Mouse (Mus musculus) midbrain, postnatal 0 days (tissue): ENCODE measurements around the gene Dap. TPM values are rescaled to one million over a fixed set of nuclear protein-coding genes. Genes with fewer than 3 reads are reported as not detected.

Source experiments
- ATAC-seq: fragments of 200-750 bp; cut with Nextera tagmentation; 2 replicates; pipeline ENCODE4 v1.8.0; 2017; ENCODE audit warnings: moderate number of reproducible peaks, mild to moderate bottlenecking, moderate TSS enrichment, moderate library complexity; ENCODE audit not compliant: low FRiP score
- DNase-seq: peaks from one replicate; pipeline ENCODE4 v3.0.0-alpha.2; 2015; ENCODE audit warnings: low spot score
- H3K27ac ChIP-seq: fragments of 300-500 bp; sonication (generic); 2 replicates; pipeline ENCODE4 v1.5.1; 2014; ENCODE audit warnings: low read depth, mild to moderate bottlenecking, low read length, mixed read lengths
- H3K27me3 ChIP-seq: fragments of 300-500 bp; sonication (generic); 2 replicates; pipeline ENCODE4 v1.6.1; 2014; ENCODE audit warnings: low read length, control low read depth, mixed read lengths; ENCODE audit not compliant: insufficient read depth
- H3K36me3 ChIP-seq: fragments of 300-500 bp; sonication (generic); 2 replicates; pipeline ENCODE4 v1.6.1; 2014; ENCODE audit warnings: low read length, control low read depth, mixed read lengths; ENCODE audit not compliant: insufficient read depth
- H3K4me1 ChIP-seq: fragments of 300-500 bp; sonication (generic); 2 replicates; pipeline ENCODE4 v1.6.1; 2014; ENCODE audit warnings: mild to moderate bottlenecking, control low read depth, antibody characterized with exemption, low read length, mixed read lengths; ENCODE audit not compliant: insufficient read depth
- H3K4me2 ChIP-seq: fragments of 300-500 bp; sonication (generic); 2 replicates; pipeline ENCODE4 v1.6.1; 2014; ENCODE audit warnings: low read depth, mild to moderate bottlenecking, low read length, mixed read lengths; ENCODE audit not compliant: poor library complexity, severe bottlenecking
- H3K4me3 ChIP-seq: fragments of 300-500 bp; sonication (generic); 2 replicates; pipeline ENCODE4 v1.5.1; 2014; ENCODE audit warnings: low read depth, mild to moderate bottlenecking, low read length, moderate library complexity
- H3K9ac ChIP-seq: fragments of 300-500 bp; sonication (generic); replicated peaks from 2 replicates; pipeline ENCODE4 v1.6.1; 2014; ENCODE audit warnings: mild to moderate bottlenecking, low read length, moderate library complexity, mixed read lengths; ENCODE audit not compliant: poor library complexity, severe bottlenecking
- H3K9me3 ChIP-seq: fragments of 300-500 bp; sonication (generic); 2 replicates; pipeline ENCODE4 v1.6.1; 2016; ENCODE audit warnings: low read length, control low read depth
- CTCF ChIP-seq: IDR thresholded peaks from 2 replicates; pipeline ENCODE4 v1.5.1; 2016; ENCODE audit warnings: antibody characterized with exemption, mild to moderate bottlenecking
- WGBS: fragments of 180-500 bp; shearing (Covaris S2); extraction: QIAGEN DNeasy Blood & Tissue Kit; methylation state at CpG from one replicate; pipeline ENCODE4 v1.1.7; 2014; 5-methylcytosine and 5-hydroxymethylcytosine counted together
- polyA plus RNA-seq: library from polyadenylated mRNA; unstranded; fragments of >200 nt; fragmentation: Nextera tagmentation; extraction: Ambion mirVana; gene quantifications from 2 replicates; pipeline ENCODE4 v1.2.1, GENCODE M21; 2015
- total RNA-seq: library from RNA; depleted of rRNA; stranded (reverse); fragments of >200 nt; gene quantifications from 2 replicates; pipeline ENCODE4 v1.2.3, GENCODE M21; 2014

The Dap gene
- total and polyA plus RNA-seq, 2 experiments from 2014 or later = 22.1 to 26.1 TPM

- WGBS = 48% methylated on average over 3 of the region's 3 CpGs
- Histone ChIP-seq H3K4me3 (no peak overlapping the region), H3K4me1 (peaks cover 5% of the 10 kb centered on the region; the same call in 1 of the 2 replicates), H3K36me3 (no peaks in the 10 kb centered on the region), H3K27me3 (no peaks in the 10 kb centered on the region), H3K4me2 (no peak overlapping the region), H3K9me3 (no peaks in the 10 kb centered on the region), H3K27ac (no peak overlapping the region), H3K9ac (no peak overlapping the region)
- TF ChIP-seq CTCF = no peak
- ATAC-seq = no peak
- no peak for DNase-seq
Observed at GRCm38 (mm10) chr15:31292627-31293026, 68.5 kb downstream of the Dap start.

GRCm38 (mm10) chr15:31294311-31294710 lies 70.2 kb downstream of the Dap start:
- H3K9me3 ChIP-seq = no peaks in the 10 kb centered on the region
- no peak for DNase-seq
- ATAC-seq = no peak
- no peaks in the 10 kb centered on the region for H3K36me3 ChIP-seq
- no peak overlapping the region for H3K4me2 ChIP-seq
- no peak overlapping the region for H3K9ac ChIP-seq
- no peak; the same call in 1 of the 2 replicates for TF ChIP-seq CTCF
- no peaks in the 10 kb centered on the region for H3K27me3 ChIP-seq
- no peak overlapping the region for H3K27ac ChIP-seq
- H3K4me3 ChIP-seq = no peak overlapping the region
- H3K4me1 ChIP-seq = peaks cover 5% of the 10 kb centered on the region; the same call in 1 of the 2 replicates
- 16% methylated on average over 2 of the region's 2 CpGs for WGBS

- H3K4me3 ChIP-seq = peak overlapping the region; percentile 41
- H3K9ac ChIP-seq = peak overlapping the region; percentile 59
- TF ChIP-seq CTCF = no peak
- peaks cover 8% of the 10 kb centered on the region; the same call in 1 of the 2 replicates for H3K4me1 ChIP-seq
- 8% methylated on average over 40 of the region's 40 CpGs for WGBS
- H3K36me3 ChIP-seq = no peaks in the 10 kb centered on the region
- 0 out of 2 replicates have a peak, but pooled peaks have one; percentile 20 for ATAC-seq
- no peaks in the 10 kb centered on the region for H3K27me3 ChIP-seq
- DNase-seq = no peak
- H3K9me3 ChIP-seq = no peaks in the 10 kb centered on the region
- no peak overlapping the region for H3K27ac ChIP-seq
- peak overlapping the region; percentile 74 for H3K4me2 ChIP-seq
Observed at GRCm38 (mm10) chr15:31296882-31297776, 73.0 kb downstream of the Dap start.

GRCm38 (mm10) chr15:31297777-31298137 lies 73.6 kb downstream of the Dap start:
- no peak for DNase-seq
- no peaks in the 10 kb centered on the region for H3K36me3 ChIP-seq
- peaks cover 8% of the 10 kb centered on the region; the same call in 1 of the 2 replicates for H3K4me1 ChIP-seq
- peak overlapping the region; percentile 59 for H3K9ac ChIP-seq
- no peak for TF ChIP-seq CTCF
- H3K4me3 ChIP-seq = peak overlapping the region; percentile 41
- H3K9me3 ChIP-seq = no peaks in the 10 kb centered on the region
- ATAC-seq = peak; percentile 51; the same call in 1 of the 2 replicates
- H3K27ac ChIP-seq = no peak overlapping the region
- WGBS = 22% methylated on average over 13 of the region's 13 CpGs
- peak overlapping the region; percentile 74 for H3K4me2 ChIP-seq
- H3K27me3 ChIP-seq = no peaks in the 10 kb centered on the region

- WGBS = 52% methylated on average over 6 of the region's 6 CpGs
- DNase-seq (peak; percentile 47), ATAC-seq (no peak)
- H3K9me3 ChIP-seq = no peaks in the 10 kb centered on the region
- no peak overlapping the region for H3K4me2 ChIP-seq
- no peaks in the 10 kb centered on the region for H3K27me3 ChIP-seq
- no peak for TF ChIP-seq CTCF
- no peak overlapping the region for H3K4me3 ChIP-seq
- no peak overlapping the region for H3K9ac ChIP-seq
- no peaks in the 10 kb centered on the region for H3K36me3 ChIP-seq
- peaks cover 8% of the 10 kb centered on the region; the same call in 1 of the 2 replicates for H3K4me1 ChIP-seq
- no peak overlapping the region for H3K27ac ChIP-seq
Observed at GRCm38 (mm10) chr15:31299258-31299917, 75.3 kb downstream of the Dap start.
